Mouse (Mus musculus) C2C12 (cell line): ENCODE data around the gene Prrt3.

ENCODE experiments used
- CTCF ChIP-seq: IDR thresholded peaks from one replicate; pipeline ENCODE4 v1.5.1; 2011; ENCODE audit not compliant: control insufficient read depth, insufficient read depth, insufficient read length
- MAX ChIP-seq: IDR thresholded peaks from one replicate; pipeline ENCODE4 v1.6.1; 2011; ENCODE audit warnings: mild to moderate bottlenecking, control low read depth
- MYOG ChIP-seq: IDR thresholded peaks from one replicate; pipeline ENCODE4 v1.6.1; 2011; ENCODE audit not compliant: control insufficient read depth, insufficient read length; ENCODE audit errors: extremely low read depth
- USF1 ChIP-seq: IDR thresholded peaks from one replicate; pipeline ENCODE4 v1.6.1; 2011; ENCODE audit warnings: low read depth, mild to moderate bottlenecking, control low read depth, moderate library complexity

DNA sequence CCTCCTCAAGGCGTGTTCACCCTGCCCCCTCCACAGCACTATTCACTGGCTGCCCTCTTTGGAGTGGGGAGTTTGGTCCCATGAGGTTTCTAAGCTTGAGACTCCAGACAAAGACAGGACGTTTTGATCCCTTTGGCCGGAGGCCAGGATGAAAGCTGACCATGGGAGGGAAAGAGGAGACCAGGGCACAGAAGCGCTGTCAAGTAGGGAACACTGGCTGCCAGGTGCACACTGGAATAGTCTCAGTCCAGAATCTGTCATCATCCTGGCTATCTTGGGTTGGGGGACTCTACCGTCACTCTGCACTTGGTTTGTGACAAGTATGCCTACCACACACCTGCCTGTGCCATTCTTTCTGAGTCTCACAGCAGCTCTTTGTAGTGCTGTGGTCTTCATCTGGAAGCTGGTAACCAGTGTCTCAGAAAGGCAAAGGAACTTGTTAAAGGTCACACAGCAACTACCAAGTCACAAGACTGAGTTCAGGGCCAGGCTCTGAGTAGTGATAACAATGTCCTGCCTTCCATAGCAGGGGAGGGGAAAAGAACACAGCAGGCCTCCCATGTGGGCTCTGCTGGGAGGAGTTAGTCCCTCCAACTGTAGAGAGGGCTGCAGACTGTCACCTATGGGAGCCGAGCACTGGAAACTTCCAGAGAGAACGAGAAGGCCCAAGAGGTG, 6.7 kb upstream of the Prrt3 start:
- TF ChIP-seq USF1: no peak
- TF ChIP-seq CTCF: no peak
- no peak for TF ChIP-seq MAX
- no peak for TF ChIP-seq MYOG
